Mouse (Mus musculus): ENCODE data around the gene Tcf20.

The Tcf20 gene

DNA sequence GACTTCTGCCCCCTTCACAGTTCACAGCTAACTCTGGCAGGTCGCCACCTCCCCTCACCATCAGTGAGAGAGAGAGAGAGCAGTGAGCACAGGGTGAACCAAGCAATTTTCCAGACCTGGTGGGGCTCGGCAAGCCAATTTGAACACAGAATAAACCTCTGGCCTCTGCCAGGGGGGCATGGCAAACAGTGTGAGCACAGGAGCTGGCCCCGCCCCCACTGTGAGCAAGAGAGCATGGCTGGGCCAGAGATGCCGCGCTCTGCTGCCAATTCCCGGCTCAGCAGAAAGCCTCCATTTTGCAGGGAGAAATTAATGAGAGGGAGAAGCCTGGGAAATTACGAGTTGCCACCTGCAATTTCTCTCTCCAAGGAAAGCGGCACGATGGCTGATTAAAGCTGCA is 58.1 kb downstream of the Tcf20 start:
- no peak for ATAC-seq (ENCODE audit: insufficient number of reproducible peaks, low FRiP score, low TSS enrichment)

GRCm38 (mm10) chr15:82928844-82929243 is 58.8 kb downstream of the Tcf20 start:
- ATAC-seq (ENCODE audit: insufficient number of reproducible peaks, low FRiP score, low TSS enrichment), result no peak

DNA sequence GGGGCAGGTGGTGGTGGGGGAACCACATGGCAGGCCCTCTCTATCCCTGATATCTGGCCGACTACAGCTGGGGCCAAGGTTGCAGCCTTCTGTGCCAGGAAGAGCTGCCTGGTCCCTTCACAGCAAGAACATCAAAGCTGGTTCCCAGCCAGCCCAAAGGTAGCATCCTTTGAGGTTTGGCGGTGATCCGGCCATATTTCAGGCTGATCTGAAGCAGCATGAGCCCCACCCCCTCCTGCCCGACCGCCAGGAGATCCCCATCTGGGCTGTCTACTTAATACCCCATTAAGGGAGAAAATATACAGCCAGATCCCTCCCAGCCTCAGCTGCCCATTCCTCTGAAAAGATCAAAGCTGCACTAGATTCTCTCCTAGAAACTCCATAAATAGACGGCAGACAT is 59.6 kb downstream of the Tcf20 start:
- no peak for ATAC-seq (ENCODE audit: insufficient number of reproducible peaks, low FRiP score, low TSS enrichment)

- ATAC-seq (ENCODE audit: insufficient number of reproducible peaks, low FRiP score, low TSS enrichment), result no peak
Observed at GRCm38 (mm10) chr15:82927057-82927456, 60.6 kb downstream of the Tcf20 start.

DNA sequence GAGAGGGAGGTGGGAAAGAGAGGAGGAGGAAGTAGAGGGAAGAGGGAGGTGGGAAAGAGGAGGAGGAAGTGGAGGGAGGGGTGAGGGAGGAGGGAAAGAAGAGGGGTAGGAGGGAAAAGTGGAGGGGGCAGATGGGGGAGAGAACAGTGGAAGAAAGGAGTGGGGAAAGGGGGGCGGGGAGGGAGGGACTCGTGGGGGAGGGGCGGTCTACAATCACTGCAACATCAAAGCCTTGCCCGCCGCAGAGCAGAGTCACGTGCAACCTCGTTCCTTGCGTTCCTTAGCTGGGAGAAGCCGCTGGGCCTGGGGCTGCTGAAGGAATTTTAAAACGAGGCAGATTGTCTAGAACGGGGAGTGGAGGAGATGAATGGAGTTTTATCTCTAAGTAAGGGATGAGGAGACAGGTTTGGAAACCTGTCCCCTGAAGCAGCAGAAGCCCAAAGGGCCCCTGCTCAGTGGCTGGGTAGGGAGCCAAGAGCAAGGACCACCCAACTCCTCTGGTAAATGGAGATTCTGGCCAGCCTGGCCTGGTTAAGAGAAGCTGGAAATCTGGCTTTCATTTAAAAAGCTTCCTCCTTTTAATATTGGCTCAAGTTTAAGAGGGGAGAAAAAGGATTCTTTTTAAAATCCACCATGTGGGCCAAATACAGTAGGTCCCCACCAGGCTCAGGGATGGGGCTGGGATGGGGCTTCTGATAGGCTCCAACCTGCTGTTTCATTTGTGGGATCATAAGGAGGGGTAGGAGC is 62.8 kb downstream of the Tcf20 start:
- no peak for ATAC-seq (ENCODE audit: insufficient number of reproducible peaks, low FRiP score, low TSS enrichment)

GRCm38 (mm10) chr15:82923531-82923930 is 64.1 kb downstream of the Tcf20 start:
- ATAC-seq (ENCODE audit: insufficient number of reproducible peaks, low FRiP score, low TSS enrichment), result peak; percentile 33; the same call in 1 of the 2 replicates

DNA sequence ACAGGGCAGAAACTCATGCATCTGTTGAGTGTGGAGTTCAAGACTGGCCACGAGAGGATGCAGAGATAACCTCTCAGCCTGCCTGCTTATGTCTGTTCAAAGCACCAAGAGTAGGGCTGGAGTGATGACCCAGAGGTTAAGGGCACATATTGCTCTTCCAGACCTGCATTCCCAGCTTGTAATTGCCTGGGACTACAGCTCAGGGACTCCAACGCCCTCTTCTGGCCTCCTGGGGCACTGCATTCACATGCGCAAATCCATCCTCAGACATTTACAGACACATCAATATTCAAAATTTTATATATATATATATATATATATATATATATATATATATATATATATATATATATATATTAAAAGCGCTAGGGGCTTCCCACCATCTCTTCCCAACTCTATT is 64.9 kb downstream of the Tcf20 start:
- no peak for ATAC-seq (ENCODE audit: insufficient number of reproducible peaks, low FRiP score, low TSS enrichment)

- ATAC-seq (ENCODE audit: insufficient number of reproducible peaks, low FRiP score, low TSS enrichment), result no peak
Observed at GRCm38 (mm10) chr15:82922052-82922451, 65.6 kb downstream of the Tcf20 start.

DNA sequence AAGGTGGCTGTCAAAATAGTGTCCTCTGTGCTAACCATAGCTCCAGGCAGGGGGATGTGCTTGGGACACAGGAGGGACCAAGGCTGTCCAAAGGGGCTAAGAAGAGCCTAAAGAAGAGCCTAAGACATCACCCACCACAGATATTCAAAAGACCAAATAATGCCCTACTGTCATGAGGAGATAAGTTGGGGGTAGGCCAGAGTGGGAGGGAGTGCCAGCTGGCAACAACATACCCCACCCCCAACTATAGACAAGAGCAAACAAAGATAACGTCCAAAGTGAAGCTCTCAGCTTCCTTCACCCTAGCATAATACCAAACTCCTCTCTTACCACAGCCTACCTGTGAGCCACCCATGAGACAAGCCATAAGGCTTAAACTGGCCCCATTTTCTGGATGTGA is 66.1 kb downstream of the Tcf20 start:
- no peak for ATAC-seq (ENCODE audit: insufficient number of reproducible peaks, low FRiP score, low TSS enrichment)

DNA sequence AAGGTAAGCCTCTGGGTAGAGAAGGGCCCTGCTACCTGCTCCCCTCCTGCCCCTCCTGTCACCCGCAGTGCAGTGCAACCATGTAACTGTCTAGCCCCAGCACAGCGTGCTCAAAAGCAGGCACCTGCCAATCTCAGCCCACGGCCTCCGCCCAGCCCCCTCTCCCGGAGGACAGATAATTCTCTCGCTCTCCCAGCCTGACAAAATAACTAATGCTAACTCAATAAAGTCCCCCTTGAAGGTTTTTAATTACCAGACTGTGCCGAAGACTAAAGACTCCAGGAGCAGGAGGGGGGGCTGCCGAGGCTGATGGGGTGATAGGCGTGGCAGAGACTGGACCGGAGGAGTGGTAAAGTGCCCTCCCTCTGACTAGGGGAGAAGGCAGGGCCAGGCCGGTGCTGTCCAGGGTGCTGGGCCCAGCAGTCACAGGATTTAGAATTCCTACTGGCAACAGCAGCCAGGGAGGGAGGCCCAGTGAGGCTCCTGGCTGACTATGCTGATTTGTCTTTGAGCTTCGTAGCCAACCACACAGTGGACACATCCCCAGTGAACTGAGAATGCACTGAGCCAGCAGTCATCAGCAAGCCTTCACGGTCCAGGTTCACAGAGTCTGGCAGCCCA is 66.7 kb downstream of the Tcf20 start:
- no peak for ATAC-seq (ENCODE audit: insufficient number of reproducible peaks, low FRiP score, low TSS enrichment)

DNA sequence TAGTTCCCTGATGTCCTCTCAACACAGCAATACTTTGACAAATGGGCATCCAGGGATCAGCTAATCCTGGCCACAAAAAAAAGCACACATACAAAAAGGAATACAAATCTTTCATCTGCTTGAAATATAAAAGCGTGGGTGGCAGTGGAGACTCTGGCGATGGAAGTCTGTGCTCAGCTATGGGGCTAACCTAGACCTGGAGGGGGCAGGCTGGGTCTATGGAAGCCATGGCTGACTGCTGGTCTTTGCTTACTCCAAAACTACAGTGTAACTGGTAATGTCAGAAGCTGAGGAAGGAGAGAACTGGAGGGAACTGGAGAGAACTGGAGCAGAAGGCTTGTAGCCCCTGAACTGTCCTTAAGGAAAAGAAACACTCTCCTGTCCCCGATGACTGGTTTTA is 69.7 kb downstream of the Tcf20 start:
- no peak for ATAC-seq (ENCODE audit: insufficient number of reproducible peaks, low FRiP score, low TSS enrichment)

- no peak for ATAC-seq (ENCODE audit: insufficient number of reproducible peaks, low FRiP score, low TSS enrichment)
Observed at GRCm38 (mm10) chr15:82917207-82917844, 70.3 kb downstream of the Tcf20 start.

DNA sequence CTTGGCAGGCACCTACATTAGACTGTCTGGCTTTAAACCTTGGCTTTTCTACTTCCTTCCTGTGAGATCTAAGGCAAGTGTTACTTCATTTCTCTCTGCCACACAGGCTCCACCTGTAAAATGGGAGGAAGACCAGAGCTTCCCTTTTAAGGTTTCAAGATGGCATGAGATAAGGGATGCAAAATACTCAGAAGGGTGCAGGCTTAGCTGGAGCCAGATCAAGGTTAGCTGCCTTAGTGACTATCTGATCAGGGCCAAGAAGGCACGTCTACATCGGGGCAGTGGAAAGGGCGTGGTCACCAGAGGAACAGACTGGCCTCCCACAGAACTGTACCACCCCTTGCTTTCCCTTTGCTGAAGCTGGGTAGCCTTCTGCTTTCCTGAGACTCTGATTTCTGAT is 73.2 kb downstream of the Tcf20 start:
- ATAC-seq (ENCODE audit: insufficient number of reproducible peaks, low FRiP score, low TSS enrichment), result no peak

GRCm38 (mm10) chr15:82911965-82912337 is 75.7 kb downstream of the Tcf20 start:
- ATAC-seq (ENCODE audit: insufficient number of reproducible peaks, low FRiP score, low TSS enrichment), result no peak

DNA sequence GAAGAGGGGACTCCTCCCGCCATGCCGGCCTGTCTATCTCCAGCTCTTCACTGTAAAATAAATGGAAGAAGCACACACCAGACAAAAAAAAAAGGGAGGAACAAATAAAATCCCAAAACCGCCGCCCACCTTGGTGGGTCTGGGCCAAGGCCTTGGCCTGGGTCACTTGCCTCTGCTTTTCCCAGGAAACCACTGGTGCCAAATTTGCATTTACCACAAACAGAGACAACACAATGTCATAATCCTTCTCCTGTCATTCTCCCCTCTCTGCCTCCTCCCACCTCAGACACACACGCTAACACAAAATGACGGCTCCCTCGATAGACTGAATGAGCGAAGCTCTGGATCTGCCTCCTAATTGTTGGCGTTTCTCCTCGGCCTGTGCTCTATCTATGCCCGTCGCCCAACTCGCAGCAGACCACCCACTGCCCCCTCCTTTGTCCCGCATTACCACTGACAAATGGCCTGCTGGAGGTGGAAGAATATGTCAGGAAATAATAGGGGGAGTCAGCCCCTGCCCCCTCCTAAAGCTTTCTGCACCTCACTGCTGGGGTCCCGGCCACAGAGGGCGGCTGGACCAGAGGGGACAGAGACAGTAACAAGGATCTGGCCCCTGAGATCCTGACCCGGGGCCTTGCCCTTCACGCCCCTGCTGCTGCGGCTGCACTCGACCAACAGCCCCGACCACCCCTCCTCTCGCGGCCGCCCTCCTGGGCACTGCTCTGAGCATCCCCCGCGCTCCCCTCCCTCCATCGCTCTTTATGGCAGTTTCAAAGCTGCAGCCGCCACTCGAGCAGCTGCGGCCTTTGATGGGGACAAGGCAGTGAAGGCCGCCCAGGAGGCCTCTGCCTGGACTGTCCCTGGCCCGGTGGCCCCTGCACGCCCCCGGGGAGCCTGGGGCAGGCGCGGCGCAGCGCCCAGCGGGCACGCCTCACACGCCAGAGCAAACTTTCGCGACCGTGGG is 76.4 kb downstream of the Tcf20 start:
- no peak for ATAC-seq (ENCODE audit: insufficient number of reproducible peaks, low FRiP score, low TSS enrichment)

DNA sequence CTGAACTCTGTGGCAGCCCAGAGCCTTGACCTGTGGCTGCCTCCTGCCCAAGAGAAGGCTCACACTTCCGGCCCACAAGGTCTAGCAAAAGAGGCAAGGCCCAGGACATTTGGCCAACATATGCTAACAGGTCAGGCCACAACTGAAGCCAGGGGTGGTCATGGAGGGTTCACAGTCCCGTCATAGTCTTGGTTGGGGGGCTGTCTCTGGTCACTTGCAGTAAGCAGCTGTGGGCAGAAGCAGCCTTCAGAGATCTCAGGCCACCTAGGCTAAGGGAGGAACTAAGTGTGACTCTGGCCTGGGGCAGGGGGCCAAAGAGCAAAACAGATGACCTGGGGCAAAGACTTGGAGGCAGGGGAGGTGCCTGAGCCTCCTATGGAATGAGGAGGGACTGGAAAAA is 77.1 kb downstream of the Tcf20 start:
- ATAC-seq (ENCODE audit: insufficient number of reproducible peaks, low FRiP score, low TSS enrichment), result no peak

DNA sequence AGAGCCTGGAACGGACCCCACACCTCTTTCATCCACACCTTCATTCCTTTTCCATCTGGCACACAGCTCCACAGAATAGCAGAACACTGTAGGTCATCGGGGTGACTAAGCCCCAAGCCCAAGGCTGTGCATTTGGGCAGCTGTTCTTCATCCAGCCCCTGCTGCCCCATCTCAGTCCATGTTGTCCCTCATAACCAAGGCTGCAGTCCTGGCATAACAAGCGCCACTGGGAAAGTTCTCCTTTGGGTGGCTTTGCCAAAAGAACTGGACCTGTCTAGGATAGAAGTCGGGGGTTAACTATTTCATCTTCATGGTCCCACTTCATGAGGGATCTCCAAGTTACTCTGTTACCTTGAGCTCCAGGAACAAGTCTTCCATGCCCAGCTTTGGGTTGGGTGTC is 77.9 kb downstream of the Tcf20 start:
- no peak for ATAC-seq (ENCODE audit: insufficient number of reproducible peaks, low FRiP score, low TSS enrichment)

- ATAC-seq (ENCODE audit: insufficient number of reproducible peaks, low FRiP score, low TSS enrichment), result no peak
Observed at GRCm38 (mm10) chr15:82908521-82908920, 79.2 kb downstream of the Tcf20 start.

DNA sequence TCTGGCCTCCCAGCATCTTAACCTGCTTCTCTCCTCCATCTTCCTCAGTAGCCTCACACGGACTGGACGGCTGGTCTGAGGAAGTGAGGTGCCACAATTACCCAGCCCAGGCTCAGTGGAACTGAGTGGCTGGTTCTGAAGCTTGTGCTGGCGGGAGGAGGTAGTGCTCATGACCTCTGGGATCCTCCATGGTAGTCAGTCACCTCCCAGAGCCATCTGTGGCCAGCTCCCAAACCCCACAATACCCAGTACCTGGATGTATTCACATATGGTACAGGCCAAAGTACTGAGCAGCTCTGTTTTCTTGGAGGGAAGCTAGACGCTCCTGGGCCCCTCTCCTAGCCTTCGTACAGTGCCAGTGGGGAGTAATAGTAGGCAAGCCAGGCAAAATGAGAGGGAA is 80.4 kb downstream of the Tcf20 start:
- no peak for ATAC-seq (ENCODE audit: insufficient number of reproducible peaks, low FRiP score, low TSS enrichment)

DNA sequence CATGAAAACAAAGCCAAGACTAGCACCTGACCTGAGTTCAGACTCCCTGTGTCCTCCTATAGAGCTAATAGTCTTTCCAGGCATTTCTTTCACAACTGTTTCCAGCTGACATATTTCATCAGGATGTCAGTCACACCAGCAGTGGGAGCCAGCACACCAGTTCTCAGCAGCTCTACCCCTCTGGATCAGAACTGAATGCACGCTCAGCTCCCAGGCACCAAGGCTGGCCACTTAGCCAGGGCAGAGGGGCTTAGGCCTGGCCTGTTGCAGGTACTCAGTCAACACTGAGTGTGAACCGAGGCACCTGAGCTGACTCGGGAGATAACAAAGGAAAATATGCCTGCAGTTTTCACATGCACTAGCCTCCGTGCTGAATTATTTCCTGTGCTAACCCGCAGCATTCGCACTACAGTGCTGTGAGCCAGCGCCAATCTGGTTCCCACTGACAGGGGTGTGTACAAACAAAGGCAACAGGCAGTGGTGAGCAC is 81.1 kb downstream of the Tcf20 start:
- no peak for ATAC-seq (ENCODE audit: insufficient number of reproducible peaks, low FRiP score, low TSS enrichment)

Data from cerebellum, adult (tissue).